In genomic region chr2:28917518-28918361, GRCm38 (mm10) we compare ENCODE assay signal across 8 mouse cellular contexts. TPM values are rescaled to one million over a fixed set of nuclear protein-coding genes. Genes with fewer than 3 reads are reported as not detected.
DNase-seq lines count a peak whose midpoint lies in the region; ATAC-seq and TF ChIP-seq lines count a peak whose summit lies in the region.

No protein-coding gene starts in this region.

- peak overlapping the region; percentile 4 for H3K4me3 ChIP-seq in brown adipose tissue, adult 24 weeks (ENCODE audit: insufficient read depth, low read depth, low read length)
- peak overlapping the region; percentile 32 for H3K4me3 ChIP-seq in heart, embryonic 15.5 days
- H3K4me3 ChIP-seq in liver, postnatal 0 days (ENCODE audit: low read depth, low read length): peak overlapping the region; percentile 29

- no peaks in the 10 kb centered on the region for H3K9me3 ChIP-seq in heart, embryonic 15.5 days (replicated peaks)
- no peaks in the 10 kb centered on the region for H3K9me3 ChIP-seq in liver, postnatal 0 days (ENCODE audit: low read length)

- no peaks in the 10 kb centered on the region for H3K36me3 ChIP-seq in heart, embryonic 15.5 days
- no peaks in the 10 kb centered on the region for H3K36me3 ChIP-seq in liver, postnatal 0 days (replicated peaks; ENCODE audit: insufficient read depth, low read length)

- ATAC-seq in heart, embryonic 15.5 days (replicated peaks; ENCODE audit: insufficient number of reproducible peaks, insufficient read depth, low FRiP score, low read depth): no peak
- no peak for ATAC-seq in liver, postnatal 0 days

- 1% methylated on average over 73 of the region's 73 CpGs for WGBS in heart, embryonic 15.5 days
- 6% methylated on average over 73 of the region's 73 CpGs for WGBS in liver, postnatal 0 days (ENCODE audit: insufficient replicate concordance)

- peaks cover 98% of the 10 kb centered on the region for H3K27me3 ChIP-seq in heart, embryonic 15.5 days
- H3K27me3 ChIP-seq in liver, postnatal 0 days (ENCODE audit: insufficient read depth, low read length): peaks cover 74% of the 10 kb centered on the region

- H3K4me2 ChIP-seq in heart, embryonic 15.5 days: peak overlapping the region; percentile 41
- H3K4me2 ChIP-seq in liver, postnatal 0 days (ENCODE audit: low read depth, low read length): peak overlapping the region; percentile 38

- no peak overlapping the region for H3K9ac ChIP-seq in heart, embryonic 15.5 days
- H3K9ac ChIP-seq in liver, postnatal 0 days (replicated peaks): no peak overlapping the region

- peak; percentile 23 for DNase-seq in gastrocnemius, postnatal 10 days
- DNase-seq in gastrocnemius, postnatal 4 days (ENCODE audit: low spot score in 2 of 2): no peak
- DNase-seq in liver, postnatal 0 days: no peak
- DNase-seq in urinary bladder, adult 2 months (ENCODE audit: low spot score): no peak
- DNase-seq in urinary bladder, postnatal 36 days (ENCODE audit: low spot score in 2 of 2): no peak
- no peak for DNase-seq in spleen, postnatal 14 days (ENCODE audit: low spot score in 2 of 2)

- TF ChIP-seq CTCF in liver, postnatal 0 days (IDR thresholded peaks at IDR 0.05; ENCODE audit: low read depth): no peak

- TF ChIP-seq EP300 in liver, postnatal 0 days (IDR thresholded peaks at IDR 0.05; ENCODE audit: low read depth): no peak

- H3K4me1 ChIP-seq in brown adipose tissue, adult 24 weeks (ENCODE audit: control insufficient read depth, insufficient read depth, insufficient read length, low read length): no peaks in the 10 kb centered on the region; the same call in 1 of the 2 replicates
- peaks cover 6% of the 10 kb centered on the region for H3K4me1 ChIP-seq in heart, embryonic 15.5 days (replicated peaks)
- H3K4me1 ChIP-seq in liver, postnatal 0 days (ENCODE audit: insufficient read depth): peaks cover 4% of the 10 kb centered on the region

- H3K27ac ChIP-seq in brown adipose tissue, adult 24 weeks (replicated peaks; ENCODE audit: low read depth, low read length): no peak overlapping the region
- no peak overlapping the region for H3K27ac ChIP-seq in heart, embryonic 15.5 days
- no peak overlapping the region for H3K27ac ChIP-seq in liver, postnatal 0 days (ENCODE audit: low read depth)

RNA-seq across cellular contexts. Expression of gene Barhl1, which starts 1.3 kb away (rescaled TPM):
- total RNA-seq in gastrocnemius, postnatal 10 days (2021): not detected
- total RNA-seq in gastrocnemius, postnatal 4 days (2021): not detected
- not detected in 2 replicates for polyA plus RNA-seq in brown adipose tissue, adult 24 weeks (2012; ENCODE audit: insufficient read depth, insufficient read length, missing spikeins)
- not detected in 2 replicates for polyA plus RNA-seq in heart, embryonic 15.5 days (2015; fragmentation: Nextera tagmentation; extraction: Ambion mirVana)
- polyA plus RNA-seq in liver, postnatal 0 days (2015; fragmentation: Nextera tagmentation; extraction: Ambion mirVana): not detected in 2 replicates
- polyA plus RNA-seq in urinary bladder, adult 2 months (2012; rRNA removed): 0.06 TPM in 1 of 2 replicates, not detected in the other
